ENCODE assay signal across 26 mouse cellular contexts in genomic region chr5:99859637-99860433, GRCm38 (mm10). TPM values are rescaled to one million over a fixed set of nuclear protein-coding genes. Genes with fewer than 3 reads are reported as not detected.
"Had no signal": no experiment of that assay in that cellular context is flagged by ENCODE, and none has a peak within 500 bp of the region (broad histone marks: within the 10 kb centered on the region; RNA-seq: fewer than 3 reads in every experiment).

No protein-coding gene starts in this region.

- H3K4me2 ChIP-seq: limb, embryonic 12.5 days; limb, embryonic 15.5 days; liver, embryonic 13.5 days; midbrain, embryonic 11.5 days; midbrain, embryonic 15.5 days; neural tube, embryonic 13.5 days; stomach, embryonic 15.5 days had no signal

- H3K36me3 ChIP-seq: limb, embryonic 12.5 days; limb, embryonic 15.5 days; liver, embryonic 13.5 days; midbrain, embryonic 15.5 days; neural tube, embryonic 13.5 days; stomach, embryonic 15.5 days had no signal

- DNase-seq: kidney, adult 11 months; kidney, postnatal 36 days; layer of hippocampus, postnatal 36 days; left cerebral cortex, postnatal 4 days; liver, embryonic 13.5 days; lung, adult 2 months; lung, postnatal 14 days; lung, postnatal 4 days; retina, postnatal 1 day; right cerebral cortex, postnatal 25 days; spleen, adult 18-20 months; thymus, adult 2 months; thymus, postnatal 14 days; thymus, postnatal 4 days had no signal

- ATAC-seq: midbrain, embryonic 15.5 days had no signal

- H3K4me1 ChIP-seq: limb, embryonic 15.5 days; liver, embryonic 13.5 days; neural tube, embryonic 13.5 days; stomach, embryonic 15.5 days had no signal

- H3K9me3 ChIP-seq: limb, embryonic 12.5 days; limb, embryonic 15.5 days; liver, embryonic 13.5 days; midbrain, embryonic 15.5 days; neural tube, embryonic 13.5 days; stomach, embryonic 15.5 days had no signal

- H3K4me3 ChIP-seq: limb, embryonic 12.5 days; limb, embryonic 15.5 days; liver, embryonic 13.5 days; midbrain, embryonic 15.5 days; myocyte; neural tube, embryonic 13.5 days; stomach, embryonic 15.5 days had no signal

- H3K27me3 ChIP-seq: limb, embryonic 15.5 days; liver, embryonic 13.5 days; midbrain, embryonic 15.5 days; neural tube, embryonic 13.5 days; stomach, embryonic 15.5 days had no signal

- H3K27ac ChIP-seq: kidney, postnatal 0 days; limb, embryonic 12.5 days; limb, embryonic 15.5 days; liver, embryonic 13.5 days; midbrain, embryonic 15.5 days; neural tube, embryonic 13.5 days; stomach, embryonic 15.5 days had no signal

- H3K9ac ChIP-seq: limb, embryonic 12.5 days; limb, embryonic 15.5 days; liver, embryonic 13.5 days; midbrain, embryonic 15.5 days; neural tube, embryonic 13.5 days; stomach, embryonic 15.5 days had no signal

RNA-seq across cellular contexts. Expression of gene Vamp9, which starts 46.2 kb away (rescaled TPM):
- total RNA-seq: left cerebral cortex, postnatal 4 days; megakaryocyte progenitor cell, adult 5-6 weeks; megakaryocyte-erythroid progenitor cell, adult 5-6 weeks; monocyte, adult 5-6 weeks; neutrophil, adult 5-6 weeks had no signal
- polyA plus RNA-seq: limb, embryonic 12.5 days; liver, embryonic 13.5 days; lung, adult 2 months; midbrain, embryonic 11.5 days; myocyte; thymus, adult 2 months had no signal
